Mouse (Mus musculus): ENCODE results near the gene Kcnf1. TPM values are rescaled to one million over a fixed set of nuclear protein-coding genes. Genes with fewer than 3 reads are reported as not detected.

Gene Kcnf1
- polyA plus RNA-seq, 1 experiment = 0.25 TPM

DNA sequence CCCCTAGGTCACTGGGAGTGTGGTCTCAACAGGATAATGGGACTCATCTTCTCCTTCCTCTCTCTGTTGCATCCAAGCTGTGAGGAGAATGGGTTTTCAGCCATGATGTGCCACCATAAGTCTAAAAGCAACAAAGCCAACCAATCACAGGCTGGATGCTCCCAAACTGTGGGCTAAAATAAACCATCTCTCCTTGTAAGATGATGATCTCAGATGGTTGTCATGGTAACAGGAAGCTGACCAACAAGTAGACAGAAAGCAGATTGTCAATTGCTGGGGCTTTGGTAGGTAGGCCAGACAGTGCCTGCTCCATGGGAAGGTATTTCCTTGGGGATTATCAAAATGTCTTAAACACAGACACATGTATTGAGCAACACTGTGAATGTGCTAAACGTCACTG lies 20.9 kb downstream of the Kcnf1 start:
- TF ChIP-seq EP300 (IDR thresholded peaks at IDR 0.05; ENCODE audit: insufficient read depth, low read depth, low read length) (no peak), POLR2A (IDR thresholded peaks at IDR 0.05; ENCODE audit: insufficient read depth, low read length) (no peak), CTCF (IDR thresholded peaks at IDR 0.05; ENCODE audit: low read depth, low read length) (no peak)
- H3K36me3 ChIP-seq (ENCODE audit: control insufficient read depth, insufficient read depth, low read length, poor library complexity, severe bottlenecking) = no peaks in the 10 kb centered on the region

GRCm38 (mm10) chr12:17152840-17153239 lies 23.8 kb downstream of the Kcnf1 start:
- Histone ChIP-seq H3K27ac (ENCODE audit: insufficient read depth, low read length) (no peak overlapping the region), H3K9ac (ENCODE audit: low read depth, poor library complexity, severe bottlenecking) (no peak overlapping the region), H3K9me3 (replicated peaks; ENCODE audit: control insufficient read depth, insufficient read depth, low read length, poor library complexity, severe bottlenecking) (no peaks in the 10 kb centered on the region), H3K4me1 (ENCODE audit: control insufficient read depth, insufficient read depth, low read length) (no peaks in the 10 kb centered on the region), H3K27me3 (ENCODE audit: control insufficient read depth, insufficient read depth, low read length, poor library complexity, severe bottlenecking) (no peaks in the 10 kb centered on the region), H3K36me3 (ENCODE audit: control insufficient read depth, insufficient read depth, low read length, poor library complexity, severe bottlenecking) (no peaks in the 10 kb centered on the region), H3K4me3 (ENCODE audit: low read depth, low read length) (no peak overlapping the region)
- TF ChIP-seq POLR2A (IDR thresholded peaks at IDR 0.05; ENCODE audit: insufficient read depth, low read length) = no peak
- no peak for TF ChIP-seq EP300 (IDR thresholded peaks at IDR 0.05; ENCODE audit: insufficient read depth, low read depth, low read length)
- TF ChIP-seq CTCF (IDR thresholded peaks at IDR 0.05; ENCODE audit: low read depth, low read length) = no peak

More for the DNA sequence above, 20.9 kb downstream of the Kcnf1 start:
- Histone ChIP-seq H3K9me3 (replicated peaks; ENCODE audit: control insufficient read depth, insufficient read depth, low read length, poor library complexity, severe bottlenecking) (no peaks in the 10 kb centered on the region), H3K4me3 (ENCODE audit: low read depth, low read length) (no peak overlapping the region), H3K9ac (ENCODE audit: low read depth, poor library complexity, severe bottlenecking) (no peak overlapping the region), H3K4me1 (ENCODE audit: control insufficient read depth, insufficient read depth, low read length) (no peaks in the 10 kb centered on the region), H3K27me3 (ENCODE audit: control insufficient read depth, insufficient read depth, low read length, poor library complexity, severe bottlenecking) (no peaks in the 10 kb centered on the region), H3K27ac (ENCODE audit: insufficient read depth, low read length) (no peak overlapping the region)

DNA sequence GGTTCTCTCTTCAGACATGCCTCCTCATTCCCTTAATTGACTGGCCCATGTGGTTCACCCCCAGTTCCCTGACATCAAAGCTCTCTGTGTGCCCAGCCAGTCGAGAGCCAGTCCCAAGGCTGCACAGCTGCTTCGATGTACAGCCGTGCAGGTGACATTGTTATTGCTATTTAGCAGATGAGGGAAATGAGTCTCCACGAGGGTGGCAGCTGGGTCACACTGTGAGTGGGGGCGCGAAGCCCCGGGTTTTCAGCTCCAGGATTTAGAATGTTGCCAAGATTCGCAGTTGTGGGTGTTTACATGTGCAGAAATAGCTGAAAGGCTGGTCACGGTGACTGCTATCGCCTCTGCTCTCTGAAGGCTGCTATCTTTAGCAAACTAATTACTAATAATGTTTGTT lies 27.8 kb downstream of the Kcnf1 start:
- no peaks in the 10 kb centered on the region for H3K9me3 ChIP-seq (replicated peaks; ENCODE audit: control insufficient read depth, insufficient read depth, low read length, poor library complexity, severe bottlenecking)
- TF ChIP-seq POLR2A (IDR thresholded peaks at IDR 0.05; ENCODE audit: insufficient read depth, low read length) = no peak
- no peak for TF ChIP-seq EP300 (IDR thresholded peaks at IDR 0.05; ENCODE audit: insufficient read depth, low read depth, low read length)
- no peaks in the 10 kb centered on the region for H3K36me3 ChIP-seq (ENCODE audit: control insufficient read depth, insufficient read depth, low read length, poor library complexity, severe bottlenecking)
- no peak overlapping the region for H3K9ac ChIP-seq (ENCODE audit: low read depth, poor library complexity, severe bottlenecking)
- H3K27ac ChIP-seq (ENCODE audit: insufficient read depth, low read length) = no peak overlapping the region
- no peaks in the 10 kb centered on the region for H3K27me3 ChIP-seq (ENCODE audit: control insufficient read depth, insufficient read depth, low read length, poor library complexity, severe bottlenecking)
- H3K4me3 ChIP-seq (ENCODE audit: low read depth, low read length) = no peak overlapping the region
- H3K4me1 ChIP-seq (ENCODE audit: control insufficient read depth, insufficient read depth, low read length) = no peaks in the 10 kb centered on the region

- Histone ChIP-seq H3K27ac (ENCODE audit: insufficient read depth, low read length) (no peak overlapping the region), H3K9me3 (replicated peaks; ENCODE audit: control insufficient read depth, insufficient read depth, low read length, poor library complexity, severe bottlenecking) (no peaks in the 10 kb centered on the region), H3K9ac (ENCODE audit: low read depth, poor library complexity, severe bottlenecking) (no peak overlapping the region), H3K4me3 (ENCODE audit: low read depth, low read length) (no peak overlapping the region), H3K27me3 (ENCODE audit: control insufficient read depth, insufficient read depth, low read length, poor library complexity, severe bottlenecking) (no peaks in the 10 kb centered on the region), H3K36me3 (ENCODE audit: control insufficient read depth, insufficient read depth, low read length, poor library complexity, severe bottlenecking) (no peaks in the 10 kb centered on the region), H3K4me1 (ENCODE audit: control insufficient read depth, insufficient read depth, low read length) (no peaks in the 10 kb centered on the region)
- TF ChIP-seq POLR2A (IDR thresholded peaks at IDR 0.05; ENCODE audit: insufficient read depth, low read length) = no peak
- no peak for TF ChIP-seq CTCF (IDR thresholded peaks at IDR 0.05; ENCODE audit: low read depth, low read length)
- TF ChIP-seq EP300 (IDR thresholded peaks at IDR 0.05; ENCODE audit: insufficient read depth, low read depth, low read length) = no peak
Measured at GRCm38 (mm10) chr12:17141791-17142190, 34.9 kb downstream of the Kcnf1 start.

- no peaks in the 10 kb centered on the region for H3K4me1 ChIP-seq (ENCODE audit: control insufficient read depth, insufficient read depth, low read length)
- no peak overlapping the region for H3K27ac ChIP-seq (ENCODE audit: insufficient read depth, low read length)
- no peaks in the 10 kb centered on the region for H3K36me3 ChIP-seq (ENCODE audit: control insufficient read depth, insufficient read depth, low read length, poor library complexity, severe bottlenecking)
- no peaks in the 10 kb centered on the region for H3K27me3 ChIP-seq (ENCODE audit: control insufficient read depth, insufficient read depth, low read length, poor library complexity, severe bottlenecking)
- no peak overlapping the region for H3K9ac ChIP-seq (ENCODE audit: low read depth, poor library complexity, severe bottlenecking)
- H3K4me3 ChIP-seq (ENCODE audit: low read depth, low read length) = no peak overlapping the region
- H3K9me3 ChIP-seq (replicated peaks; ENCODE audit: control insufficient read depth, insufficient read depth, low read length, poor library complexity, severe bottlenecking) = no peaks in the 10 kb centered on the region
- no peak for TF ChIP-seq POLR2A (IDR thresholded peaks at IDR 0.05; ENCODE audit: insufficient read depth, low read length)
- no peak for TF ChIP-seq CTCF (IDR thresholded peaks at IDR 0.05; ENCODE audit: low read depth, low read length)
- no peak for TF ChIP-seq EP300 (IDR thresholded peaks at IDR 0.05; ENCODE audit: insufficient read depth, low read depth, low read length)
Measured at GRCm38 (mm10) chr12:17140436-17140835, 36.3 kb downstream of the Kcnf1 start.

GRCm38 (mm10) chr12:17134546-17135096 lies 42.1 kb downstream of the Kcnf1 start:
- no peak overlapping the region for H3K9ac ChIP-seq (ENCODE audit: low read depth, poor library complexity, severe bottlenecking)
- no peaks in the 10 kb centered on the region for H3K9me3 ChIP-seq (replicated peaks; ENCODE audit: control insufficient read depth, insufficient read depth, low read length, poor library complexity, severe bottlenecking)
- no peak overlapping the region for H3K4me3 ChIP-seq (ENCODE audit: low read depth, low read length)

More at GRCm38 (mm10) chr12:17134546-17135096, 42.1 kb downstream of the Kcnf1 start:
- H3K27ac ChIP-seq (ENCODE audit: insufficient read depth, low read length) = no peak overlapping the region
- TF ChIP-seq CTCF (IDR thresholded peaks at IDR 0.05; ENCODE audit: low read depth, low read length) (no peak), EP300 (IDR thresholded peaks at IDR 0.05; ENCODE audit: insufficient read depth, low read depth, low read length) (no peak), POLR2A (IDR thresholded peaks at IDR 0.05; ENCODE audit: insufficient read depth, low read length) (no peak)
- H3K36me3 ChIP-seq (ENCODE audit: control insufficient read depth, insufficient read depth, low read length, poor library complexity, severe bottlenecking) = no peaks in the 10 kb centered on the region
- no peaks in the 10 kb centered on the region for H3K27me3 ChIP-seq (ENCODE audit: control insufficient read depth, insufficient read depth, low read length, poor library complexity, severe bottlenecking)
- H3K4me1 ChIP-seq (ENCODE audit: control insufficient read depth, insufficient read depth, low read length) = no peaks in the 10 kb centered on the region

Data from ES-Bruce4 (cell line).